Mouse (Mus musculus) thymus, postnatal 36 days (tissue): ENCODE measurements around the gene Gm11172.
"Not testable (repeated sequence)": the region's sequence is repeated elsewhere in the genome, so short reads cannot be mapped to it uniquely, and the experiment has no call there.

Experiments used
- DNase-seq, 2 experiments: peaks; one replicate each; pipeline ENCODE4 v3.0.0; 2022; ENCODE audit warnings: mixed read lengths in 2 of 2

The Gm11172 gene

GRCm38 (mm10) chr16:10785371-10786231 is 27.1 kb upstream of the Gm11172 start, which contains the start of gene Socs1:
Gene Socs1 (minus strand): TSS chr16:10785536.
- DNase-seq = peak; percentile 95 to 98

- DNase-seq = peak; percentile 84 to 90
Observed at GRCm38 (mm10) chr16:10786288-10786687, 26.4 kb upstream of the Gm11172 start.

- no peak for DNase-seq
Observed at GRCm38 (mm10) chr16:10786782-10787547, 25.8 kb upstream of the Gm11172 start.

DNA sequence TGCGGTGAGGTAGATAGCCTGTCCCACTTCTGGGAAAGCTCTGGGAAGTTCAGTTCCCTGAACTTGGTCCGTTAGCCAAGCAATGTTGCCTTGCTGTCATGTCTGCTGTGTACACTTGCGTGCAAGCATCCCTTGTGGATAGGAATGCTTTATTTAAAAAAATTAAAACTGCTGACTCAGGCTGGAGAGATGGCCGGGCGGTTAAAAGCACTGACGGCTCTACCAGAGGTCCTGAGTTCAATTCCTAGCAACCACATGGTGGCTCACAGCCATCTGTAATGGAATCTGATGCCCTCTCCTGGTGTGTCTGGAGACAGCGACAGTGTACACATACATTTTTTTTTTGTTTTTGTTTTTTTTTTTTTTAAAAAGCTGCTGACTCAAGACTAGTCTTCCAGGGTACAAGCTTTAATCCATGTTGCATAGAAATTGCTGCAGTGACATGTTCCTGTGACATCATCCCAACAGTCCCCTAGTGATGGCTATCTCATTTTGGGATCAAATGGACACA is 25.1 kb upstream of the Gm11172 start:
- DNase-seq = no peak

- peak; percentile 72 to 77 for DNase-seq
Observed at GRCm38 (mm10) chr16:10788271-10788670, 24.4 kb upstream of the Gm11172 start, which contains the start of gene Tnp2. Gene Tnp2 (minus strand): TSS chr16:10788660.

GRCm38 (mm10) chr16:10788866-10789265 is 23.8 kb upstream of the Gm11172 start:
- DNase-seq = no peak

DNA sequence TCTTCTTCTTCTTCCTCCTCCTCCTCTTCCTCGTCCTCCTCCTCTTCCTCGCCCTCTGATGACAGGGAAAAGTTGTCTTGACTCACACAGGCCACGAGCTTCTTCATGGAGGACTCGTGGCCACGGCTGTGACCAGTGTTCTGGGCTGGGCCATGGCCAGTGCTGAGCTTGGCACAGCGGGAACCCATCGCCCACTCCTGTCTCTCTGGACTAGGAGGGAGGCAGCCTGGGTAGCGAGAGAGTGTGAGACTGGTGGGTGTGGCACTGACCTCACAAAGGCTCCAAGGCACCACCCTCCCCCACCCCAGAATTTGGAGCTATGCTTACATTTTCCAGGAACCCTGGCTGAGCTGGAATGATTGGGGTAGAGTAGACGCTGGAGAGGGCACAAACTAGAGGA is 22.0 kb upstream of the Gm11172 start, which contains the start of gene Prm3:
Gene Prm3, minus strand, starts transcription at position 213 of the 400 bp plus-strand sequence.
- DNase-seq = no peak

DNA sequence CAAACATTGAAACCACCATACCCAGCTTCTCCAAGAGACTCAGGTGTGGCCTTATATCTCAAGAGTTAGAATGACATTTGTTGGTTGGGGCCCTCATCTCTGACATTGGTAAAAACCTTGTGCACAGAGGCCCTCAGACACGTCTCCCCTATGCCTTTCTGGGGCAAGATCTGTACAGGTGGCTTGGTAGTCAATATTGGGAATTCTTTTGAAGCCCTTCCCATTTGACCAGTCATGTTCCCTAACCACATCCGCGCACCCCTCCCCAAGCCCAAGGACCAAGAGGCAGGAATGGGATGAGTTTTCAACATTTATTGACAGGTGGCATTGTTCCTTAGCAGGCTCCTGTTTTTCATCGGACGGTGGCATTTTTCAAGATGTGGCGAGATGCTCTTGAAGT is 16.7 kb upstream of the Gm11172 start, which contains the start of gene Prm2:
Gene Prm2, minus strand, starts transcription at position 101 of the 400 bp plus-strand sequence.
- no peak for DNase-seq

GRCm38 (mm10) chr16:10802420-10802819 is 10.3 kb upstream of the Gm11172 start:
- not testable (repeated sequence) for DNase-seq

GRCm38 (mm10) chr16:10805789-10806527 is 6.8 kb upstream of the Gm11172 start, which contains the start of gene Prm1:
Gene Prm1 (minus strand): TSS chr16:10805839.
- DNase-seq = peak; percentile 74 to 85

DNA sequence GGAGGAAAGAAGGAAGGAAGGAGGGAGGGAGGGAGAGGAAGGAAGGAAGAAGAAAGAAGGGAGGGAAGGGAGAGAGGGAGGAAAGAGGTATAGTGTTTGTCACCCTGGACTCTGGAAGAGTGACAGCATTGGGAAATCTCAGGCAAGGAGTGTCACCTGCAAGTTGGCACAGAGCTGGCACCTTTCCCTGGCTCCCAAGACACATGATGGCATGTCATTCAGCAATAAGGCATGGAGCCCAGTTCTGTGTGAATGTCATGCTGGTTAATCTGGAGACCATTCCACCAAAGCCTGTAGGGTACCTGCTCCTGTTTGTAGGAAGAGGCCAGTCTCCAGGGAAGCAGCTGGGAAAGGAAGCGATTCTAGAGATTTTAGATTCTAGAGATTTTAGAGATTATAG is 2.3 kb upstream of the Gm11172 start:
- DNase-seq = no peak

DNA sequence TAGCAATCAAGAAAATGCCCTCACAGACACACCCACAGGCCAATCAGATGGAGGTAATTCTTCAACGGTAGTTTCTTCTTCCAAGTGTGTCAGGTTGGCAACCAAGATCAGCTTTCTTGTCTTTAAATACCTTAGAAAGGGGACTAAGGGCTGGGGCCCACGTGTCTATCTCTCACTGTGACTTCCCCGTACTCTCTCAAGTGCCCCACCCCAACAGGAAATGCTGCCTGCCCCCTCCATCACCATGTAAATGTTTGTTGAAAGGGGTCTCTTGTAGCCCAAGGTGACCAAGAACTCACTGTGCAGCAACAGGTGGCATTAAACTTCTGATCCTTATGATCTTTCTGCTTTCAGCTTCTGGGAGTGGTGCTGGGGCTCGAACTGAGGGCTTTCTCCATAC is 1.0 kb downstream of the Gm11172 start:
- peak in 1 of 2 experiments; percentile 47 for DNase-seq

DNA sequence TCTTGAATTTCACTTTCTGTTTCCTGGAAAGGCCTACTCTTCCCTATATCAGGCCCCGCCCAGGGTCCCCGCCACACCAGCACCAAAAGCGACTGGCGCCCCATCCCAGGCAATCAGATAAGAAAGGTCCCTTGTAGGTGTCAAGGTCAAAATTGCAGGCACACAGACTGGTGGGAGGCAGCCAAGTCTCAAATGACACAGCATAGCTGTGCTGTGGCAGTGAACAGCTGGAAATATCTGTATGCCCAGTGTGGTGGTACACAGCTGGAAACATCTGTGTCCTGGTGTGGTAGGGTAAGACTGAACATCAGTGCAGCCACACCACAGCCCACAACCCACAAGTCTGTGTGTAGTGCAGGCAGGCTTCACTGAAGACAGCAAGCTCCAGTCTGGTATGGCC is 2.1 kb downstream of the Gm11172 start:
- DNase-seq = no peak

DNA sequence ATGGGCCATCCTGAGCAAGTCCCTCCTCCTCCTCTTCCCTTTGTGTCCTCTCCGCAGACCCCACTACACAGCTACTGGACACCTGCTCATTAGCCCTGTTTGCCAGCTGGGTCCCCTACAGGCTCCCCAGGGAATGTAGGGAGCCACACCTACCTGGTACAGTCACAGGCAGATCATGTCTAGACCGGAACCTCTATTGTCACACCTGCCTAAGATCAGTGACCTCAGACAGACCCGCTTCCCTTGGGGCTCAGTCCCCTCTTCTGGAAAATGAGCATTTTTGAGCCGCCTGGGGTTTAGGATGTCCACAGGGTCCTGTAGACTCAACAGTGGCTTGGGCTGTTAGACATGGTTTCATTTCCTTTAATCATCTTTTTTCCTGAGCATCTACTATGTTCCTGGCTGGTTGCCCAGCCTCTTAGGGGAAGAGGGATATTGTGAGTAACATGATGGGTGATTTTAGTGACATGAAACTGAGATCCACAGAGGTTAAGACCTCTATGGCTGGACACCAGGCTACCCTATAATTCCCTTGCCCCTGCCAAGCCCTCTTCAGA is 5.9 kb downstream of the Gm11172 start:
- no peak for DNase-seq

- DNase-seq = no peak
Observed at GRCm38 (mm10) chr16:10819966-10820365, 7.3 kb downstream of the Gm11172 start.

GRCm38 (mm10) chr16:10821387-10821786 is 8.7 kb downstream of the Gm11172 start:
- DNase-seq = no peak

- no peak for DNase-seq
Observed at GRCm38 (mm10) chr16:10824536-10824935, 11.8 kb downstream of the Gm11172 start.

GRCm38 (mm10) chr16:10825840-10826239 is 13.1 kb downstream of the Gm11172 start:
- DNase-seq = no peak

DNA sequence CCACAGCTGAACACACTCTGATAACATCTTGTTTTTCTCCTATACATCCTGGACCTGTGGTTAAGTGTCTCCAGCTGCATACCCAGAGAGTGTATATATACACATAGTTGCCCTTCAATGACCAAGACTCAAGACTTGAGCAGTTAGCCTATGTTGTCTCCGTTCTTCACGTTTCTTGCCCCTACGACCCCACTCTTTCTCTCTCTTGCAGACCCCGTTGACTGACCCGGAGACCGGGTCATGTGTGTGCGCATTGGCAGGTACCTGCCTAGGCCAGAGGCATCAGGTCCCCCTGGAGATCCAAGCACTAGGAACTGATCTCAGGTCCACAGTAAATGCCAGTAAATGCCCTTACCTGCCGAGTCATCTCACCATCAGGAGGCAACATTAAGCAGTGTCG is 14.6 kb downstream of the Gm11172 start:
- peak; percentile 52 to 56 for DNase-seq

DNA sequence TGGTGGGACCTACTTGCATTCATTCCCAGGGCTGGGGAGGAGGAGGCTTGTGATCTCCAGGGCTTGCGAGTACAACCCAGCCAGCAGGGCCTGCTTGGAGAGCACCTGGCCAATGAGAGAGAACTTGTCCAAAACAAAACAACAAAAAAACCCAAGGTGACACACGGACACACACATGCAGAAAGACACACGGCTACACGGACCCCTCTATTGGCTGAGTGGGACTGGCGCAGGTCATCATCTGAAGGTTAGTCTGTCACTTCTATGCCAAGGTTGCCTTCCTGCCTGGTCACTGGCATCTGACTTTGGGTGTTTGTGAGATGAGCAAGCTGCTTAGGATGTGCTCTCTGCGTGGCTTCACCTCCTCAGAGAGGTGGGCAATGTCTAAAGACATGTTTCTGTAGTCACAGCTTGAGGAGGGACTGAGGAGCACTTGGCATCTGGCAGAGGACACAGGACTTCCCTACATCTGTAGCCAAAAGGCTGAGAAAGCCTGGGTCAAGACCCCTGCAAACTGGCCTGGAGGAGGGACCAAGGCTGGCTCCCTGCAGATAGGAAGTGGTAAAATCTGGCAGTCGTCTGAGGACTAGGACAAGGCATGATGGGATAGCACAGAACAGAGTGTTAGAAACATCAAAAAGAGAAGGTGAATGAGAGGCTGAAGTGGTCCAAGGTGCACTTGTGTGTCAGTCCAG is 15.2 kb downstream of the Gm11172 start:
- DNase-seq = peak; percentile 52 to 54

- peak in 1 of 2 experiments; percentile 48 for DNase-seq
Observed at GRCm38 (mm10) chr16:10828461-10828805, 15.7 kb downstream of the Gm11172 start.

GRCm38 (mm10) chr16:10834542-10834910 is 21.8 kb downstream of the Gm11172 start:
- DNase-seq = no peak
